Mouse (Mus musculus) thymus, postnatal 10 days (tissue): ENCODE data around the gene Kif27.
A peak's percentile ranks its signal among the peaks of the same experiment; 100 is the strongest.

Source experiments
- DNase-seq, 2 experiments: peaks; one replicate each; pipeline ENCODE4 v3.0.0; 2021; ENCODE audit warnings: low spot score in 2 of 2

The Kif27 gene

GRCm38 (mm10) chr13:58364353-58365175 lies 5.6 kb upstream of the Kif27 start:
- no peak for DNase-seq

GRCm38 (mm10) chr13:58359304-58359653 lies 357 bp upstream of the Kif27 start:
- no peak for DNase-seq

- no peak for DNase-seq
These were observed 5.9 kb downstream of the Kif27 start for GRCm38 (mm10) chr13:58352996-58353395.

GRCm38 (mm10) chr13:58350606-58351005 lies 8.3 kb downstream of the Kif27 start:
- DNase-seq, result no peak

DNA sequence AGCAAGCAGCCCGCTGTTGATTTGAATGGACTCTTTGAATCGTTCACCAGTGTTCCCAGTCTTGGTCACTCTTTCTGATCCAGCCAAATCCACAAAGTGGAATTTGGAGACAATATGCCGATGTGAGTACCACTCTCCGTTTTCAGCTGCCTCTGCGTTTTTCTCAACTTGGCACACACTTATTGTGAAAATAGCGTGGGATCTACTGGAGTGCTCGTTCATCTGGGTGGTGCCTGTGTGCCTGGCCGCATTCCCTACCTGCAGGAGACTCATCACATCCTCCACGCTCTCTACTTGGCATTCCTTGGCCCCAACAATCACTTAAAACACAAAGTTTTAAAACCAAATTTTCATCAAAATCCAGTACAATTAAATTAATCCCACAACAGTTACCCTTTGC lies 14.4 kb downstream of the Kif27 start:
- DNase-seq, result no peak

GRCm38 (mm10) chr13:58337456-58337855 lies 21.5 kb downstream of the Kif27 start:
- DNase-seq, result no peak

GRCm38 (mm10) chr13:58334116-58334515 lies 24.8 kb downstream of the Kif27 start:
- no peak for DNase-seq

DNA sequence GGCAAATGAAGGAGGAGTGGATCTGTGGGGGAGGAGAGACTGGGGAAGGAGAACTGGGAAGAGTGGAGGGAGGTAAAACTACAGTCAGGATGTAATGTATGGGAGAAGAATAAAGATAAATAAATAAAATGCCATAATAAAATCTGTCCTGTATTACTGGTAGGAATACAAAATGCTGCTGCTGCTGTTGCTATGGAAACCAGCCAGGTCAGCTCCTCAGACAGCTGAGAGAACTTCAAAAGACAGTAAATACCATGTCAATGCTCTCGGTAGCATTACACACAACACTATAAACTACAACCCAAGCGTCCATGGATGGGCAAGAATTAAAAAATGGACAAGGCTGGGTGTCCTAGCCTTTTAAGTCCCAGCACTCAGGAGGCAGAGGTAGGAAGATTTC lies 41.2 kb downstream of the Kif27 start:
- DNase-seq, result no peak

DNA sequence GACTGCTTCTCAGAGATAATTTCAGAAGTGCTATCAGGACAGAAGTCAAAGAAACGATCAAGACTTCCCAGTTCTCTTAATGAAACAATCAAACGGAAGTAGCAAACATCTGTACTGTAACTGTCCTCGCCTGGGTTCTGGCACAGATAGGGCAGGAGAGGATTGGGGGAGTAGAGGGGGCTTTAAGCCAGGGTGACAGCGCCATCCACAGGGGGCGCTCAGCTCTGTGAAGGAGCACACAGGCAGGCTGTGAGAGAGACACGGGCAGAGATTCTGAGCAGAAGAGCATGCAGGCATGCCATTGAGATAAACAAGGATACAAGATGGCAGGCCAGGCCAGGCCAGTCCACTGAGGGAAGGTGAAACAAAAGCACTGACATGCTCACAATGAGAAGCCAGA lies 43.9 kb downstream of the Kif27 start:
- DNase-seq, result no peak

DNA sequence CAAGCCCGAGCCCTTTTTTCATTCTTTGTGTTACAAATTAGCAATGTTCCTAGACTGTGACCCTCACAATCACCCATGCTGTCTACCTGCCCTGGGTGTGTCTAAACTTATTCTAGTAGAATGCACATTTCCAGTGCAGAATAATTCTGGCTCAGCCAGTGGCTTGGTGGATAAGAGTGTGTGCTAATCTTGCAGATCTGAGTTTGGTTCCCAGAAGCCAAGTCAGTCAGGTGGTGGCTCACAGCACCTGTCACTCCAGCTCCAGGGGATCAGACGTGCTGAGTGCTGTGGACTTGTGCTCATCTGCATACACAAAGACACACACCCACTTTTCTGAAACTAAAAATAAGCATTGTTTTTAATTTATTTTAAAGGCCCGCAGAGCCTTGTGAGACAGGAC lies 45.2 kb downstream of the Kif27 start:
- no peak for DNase-seq

- no peak for DNase-seq
These were observed 47.6 kb downstream of the Kif27 start for GRCm38 (mm10) chr13:58311351-58311750.

DNA sequence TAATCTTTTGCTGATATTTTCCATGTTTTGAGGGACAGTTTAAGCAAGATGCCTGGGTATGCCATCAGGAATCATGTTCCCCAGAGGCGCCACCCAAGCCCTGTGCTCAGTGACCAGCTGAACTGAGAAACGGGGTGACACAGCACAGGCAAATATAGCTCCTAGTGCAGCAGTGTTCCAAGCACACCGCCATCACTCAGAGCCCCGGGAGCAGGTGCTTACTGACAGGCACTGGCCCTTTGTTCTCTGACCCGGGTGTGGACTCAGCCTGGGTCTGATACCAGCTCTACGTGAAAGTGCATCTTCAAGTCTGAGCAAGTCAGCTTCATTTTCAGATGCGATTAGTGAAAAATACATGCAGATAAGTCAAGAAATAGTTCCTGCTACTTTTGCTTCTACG lies 49.4 kb downstream of the Kif27 start:
- DNase-seq, result no peak

GRCm38 (mm10) chr13:58307453-58307852 lies 51.5 kb downstream of the Kif27 start:
- DNase-seq, result no peak

- no peak for DNase-seq
These were observed 53.7 kb downstream of the Kif27 start for GRCm38 (mm10) chr13:58305230-58305629.

GRCm38 (mm10) chr13:58302421-58303145 lies 56.3 kb downstream of the Kif27 start:
- DNase-seq, result no peak

DNA sequence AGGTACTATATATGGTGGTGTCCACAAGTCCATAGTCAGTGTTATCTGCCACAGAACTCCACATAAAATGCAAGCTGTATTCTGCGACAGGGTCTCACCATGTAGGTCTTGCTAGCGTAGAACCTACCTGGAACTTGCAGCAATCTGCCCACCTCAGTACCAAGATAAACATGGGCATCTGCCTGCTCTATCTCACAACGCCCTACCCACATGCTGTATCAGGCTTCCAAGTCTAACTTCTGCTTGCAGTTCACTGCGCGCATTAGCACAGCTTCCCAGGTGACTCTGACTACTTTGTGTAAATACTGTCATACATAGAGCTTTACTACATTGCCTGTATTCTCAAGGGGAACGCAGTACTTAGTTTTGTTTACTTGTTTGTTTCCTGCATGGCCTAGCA lies 57.0 kb downstream of the Kif27 start:
- no peak for DNase-seq

DNA sequence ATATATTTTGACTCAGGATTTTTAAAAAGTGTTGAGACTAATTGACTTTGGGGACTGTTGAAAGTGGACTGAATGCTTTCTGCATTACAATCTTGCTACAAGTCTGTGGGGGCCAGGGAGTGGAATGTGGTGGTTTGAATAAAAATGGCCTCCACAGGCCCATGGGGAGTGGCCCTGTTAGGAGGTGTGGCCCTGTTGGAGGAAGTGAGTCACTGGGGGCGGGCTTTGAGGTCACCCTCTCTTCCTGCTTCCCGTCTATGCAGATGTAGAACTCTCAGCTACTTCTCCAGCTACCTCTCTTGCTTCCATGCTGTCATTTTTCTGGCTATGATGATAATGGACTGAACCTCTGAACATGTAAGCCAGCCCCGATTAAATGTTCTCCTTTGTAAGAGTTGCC lies 60.2 kb downstream of the Kif27 start:
- no peak for DNase-seq

DNA sequence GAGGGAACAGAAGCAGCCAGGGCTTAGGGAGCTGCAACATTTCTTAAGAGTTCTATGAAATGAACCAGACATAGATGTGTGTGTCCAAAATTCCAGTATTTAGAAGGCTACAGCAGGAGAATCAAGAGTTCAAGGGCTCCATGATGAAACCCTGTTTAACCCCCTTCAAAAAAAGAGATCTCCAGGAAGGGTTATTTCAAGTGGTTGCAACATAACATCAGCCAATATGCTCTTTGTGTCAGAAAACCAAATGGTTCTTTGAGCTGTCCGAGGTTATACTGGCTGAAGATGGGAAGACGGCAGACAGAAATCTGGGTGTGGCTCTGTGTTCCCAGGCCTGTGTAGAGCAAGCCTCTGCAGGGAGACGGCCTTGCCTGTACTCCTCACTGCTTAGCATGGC lies 63.3 kb downstream of the Kif27 start:
- DNase-seq, result no peak

DNA sequence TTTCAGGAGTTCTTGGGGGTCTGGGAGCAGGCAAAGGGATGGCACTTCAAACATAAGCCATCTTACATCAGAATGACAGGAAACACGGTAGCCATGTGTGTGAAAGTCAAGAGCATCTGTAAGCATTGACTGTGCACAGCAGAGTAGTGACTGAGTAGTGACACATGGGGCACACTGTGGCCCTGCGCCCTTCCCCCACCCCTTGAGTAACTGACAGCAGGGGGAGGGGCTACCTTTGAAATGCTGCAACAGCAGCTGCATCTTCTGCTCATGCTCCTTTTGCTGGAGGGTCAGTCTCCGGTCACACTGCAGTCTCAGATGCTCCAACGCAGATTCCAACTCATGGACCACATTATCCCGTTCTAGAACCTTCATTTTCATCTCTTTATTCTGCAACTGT lies 66.1 kb downstream of the Kif27 start:
- no peak for DNase-seq

DNA sequence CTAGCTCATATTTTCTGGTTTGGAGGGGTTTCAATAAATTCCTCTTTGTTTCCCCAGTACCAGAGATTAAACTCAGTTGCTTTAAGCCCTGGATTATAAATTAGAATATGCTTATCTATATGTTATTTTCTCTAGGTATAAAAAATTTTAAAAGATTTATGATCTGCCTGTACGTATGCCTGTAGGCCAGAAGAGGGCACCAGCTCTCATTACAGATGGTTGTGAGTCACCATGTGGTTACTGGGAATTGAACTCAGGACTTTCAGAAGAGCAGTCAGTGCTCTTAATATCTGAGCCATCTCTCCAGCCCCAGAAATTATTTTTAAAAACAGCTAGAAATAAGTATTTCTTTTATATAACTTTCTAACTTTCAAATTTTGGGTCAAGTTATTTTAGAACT lies 69.6 kb downstream of the Kif27 start:
- no peak for DNase-seq

- peak; percentile 29 to 87 for DNase-seq
These were observed 71.1 kb downstream of the Kif27 start for GRCm38 (mm10) chr13:58287822-58288221.

DNA sequence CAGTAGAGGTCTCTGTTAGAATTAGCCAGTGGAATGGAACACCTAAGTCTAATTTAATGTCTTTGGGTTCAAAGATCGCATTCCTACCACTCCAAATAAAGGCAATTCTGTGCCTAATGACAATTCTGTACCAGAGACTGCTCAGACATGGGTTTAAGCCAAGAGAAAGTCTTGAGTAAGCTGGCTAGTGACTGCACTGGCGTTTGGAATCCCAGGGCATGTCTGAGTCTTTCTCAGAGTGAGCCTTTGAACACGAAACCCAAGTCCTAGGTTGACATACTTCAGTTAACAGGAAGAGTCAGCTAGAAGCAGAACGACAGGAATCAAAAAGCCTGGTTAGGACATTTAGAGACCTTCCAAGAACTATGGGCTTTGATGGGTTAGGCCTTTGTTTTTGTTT lies 75.5 kb downstream of the Kif27 start:
- DNase-seq, result no peak

DNA sequence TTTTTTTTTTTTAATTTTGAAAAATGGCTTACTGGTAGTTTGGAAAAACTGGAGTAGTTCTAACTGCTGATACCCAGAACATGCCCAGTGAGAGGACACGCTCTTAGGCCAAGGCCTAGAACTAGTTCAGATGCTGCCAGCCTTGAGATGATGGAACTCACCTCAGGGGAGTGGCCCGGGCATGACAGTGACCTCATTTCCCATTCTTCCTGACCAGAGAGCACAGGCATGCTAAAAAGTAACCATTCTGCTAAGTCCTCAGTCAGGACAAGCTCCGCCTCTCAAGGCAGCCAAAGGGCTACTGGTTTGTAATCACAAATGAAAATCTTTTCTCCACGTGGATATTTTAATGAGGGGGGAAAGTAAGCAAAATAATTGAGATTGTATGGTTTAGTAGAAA lies 77.0 kb downstream of the Kif27 start:
- DNase-seq, result no peak
